ENCODE assay signal across 8 mouse cellular contexts in genomic region chr7:4964272-4964671, GRCm38 (mm10). TPM values are rescaled to one million over a fixed set of nuclear protein-coding genes. Genes with fewer than 3 reads are reported as not detected.
DNase-seq lines count a peak whose midpoint lies in the region; ATAC-seq lines count a peak whose summit lies in the region.

Sbk2 (minus strand) TSS chr7:4964406.

- intact Hi-C loops in left cerebral cortex, postnatal 4 days (cut with DNase I), result no loop called here

- no peak within 1 kb of the TSS for H3K4me2 ChIP-seq in midbrain, embryonic 11.5 days

- no peak within 1 kb of the TSS for H3K9ac ChIP-seq in midbrain, embryonic 11.5 days (ENCODE audit: low read length)

- peak within 1 kb of the TSS; percentile 33; the same call in 1 of the 2 replicates for H3K4me3 ChIP-seq in embryonic facial prominence, embryonic 10.5 days
- H3K4me3 ChIP-seq in midbrain, embryonic 11.5 days (ENCODE audit: low read depth, low read length), result no peak within 1 kb of the TSS

- no peaks in the 10 kb centered on the region for H3K36me3 ChIP-seq in embryonic facial prominence, embryonic 10.5 days (replicated peaks)
- H3K36me3 ChIP-seq in midbrain, embryonic 11.5 days (ENCODE audit: control insufficient read depth, insufficient read depth, low read length), result no peaks in the 10 kb centered on the region

- no peaks in the 10 kb centered on the region for H3K9me3 ChIP-seq in embryonic facial prominence, embryonic 10.5 days
- no peaks in the 10 kb centered on the region for H3K9me3 ChIP-seq in midbrain, embryonic 11.5 days (ENCODE audit: control insufficient read depth, low read length)

- H3K4me1 ChIP-seq in embryonic facial prominence, embryonic 10.5 days, result peaks cover 12% of the 10 kb centered on the region
- no peaks in the 10 kb centered on the region for H3K4me1 ChIP-seq in midbrain, embryonic 11.5 days (ENCODE audit: control insufficient read depth, insufficient read depth, low read length)

- WGBS in embryonic facial prominence, embryonic 10.5 days, result 6% methylated on average over 10 of the region's 10 CpGs
- 7% methylated on average over 10 of the region's 10 CpGs for WGBS in midbrain, embryonic 11.5 days

- no peak within 1 kb of the TSS for H3K27ac ChIP-seq in embryonic facial prominence, embryonic 10.5 days (replicated peaks)
- H3K27ac ChIP-seq in midbrain, embryonic 11.5 days (ENCODE audit: low read depth, low read length), result no peak within 1 kb of the TSS

- peak; percentile 91 for DNase-seq in adrenal gland, postnatal 10 days
- peak; percentile 76 for DNase-seq in embryonic facial prominence, embryonic 10.5 days (ENCODE audit: low spot score)
- DNase-seq in heart, adult 11 months, result peak; percentile 97
- peak; percentile 64 for DNase-seq in kidney, adult 11 months
- peak; percentile 66 for DNase-seq in left cerebral cortex, postnatal 4 days
- peak; percentile 90 for DNase-seq in midbrain, embryonic 11.5 days (ENCODE audit: low spot score, missing footprints)
- DNase-seq in skeletal muscle tissue, adult 2 months (ENCODE audit: low read depth, low spot score), result peak; percentile 91
- no peak for DNase-seq in adipocyte (ENCODE audit: low spot score)

- no peaks in the 10 kb centered on the region for H3K27me3 ChIP-seq in embryonic facial prominence, embryonic 10.5 days (replicated peaks; ENCODE audit: low read depth, poor library complexity, severe bottlenecking)
- H3K27me3 ChIP-seq in midbrain, embryonic 11.5 days (ENCODE audit: control insufficient read depth, insufficient read depth, low read length), result no peaks in the 10 kb centered on the region

- ATAC-seq in midbrain, embryonic 11.5 days (ENCODE audit: low FRiP score), result peak; percentile 80; the same call in 1 of the 2 replicates

RNA-seq across cellular contexts. Expression of gene Sbk2, which starts in this region (rescaled TPM):
- 1 to 10 TPM; 1.6 to 3.1 TPM for total RNA-seq in adrenal gland, postnatal 10 days (2021)
- 0.09 TPM in 1 of 2 replicates, not detected in the other for polyA plus RNA-seq in embryonic facial prominence, embryonic 10.5 days (2016; fragmentation: Nextera tagmentation; extraction: Ambion mirVana)
- total RNA-seq in left cerebral cortex, postnatal 4 days (2021), result not detected
- polyA plus RNA-seq in midbrain, embryonic 11.5 days (2014; fragmentation: Nextera tagmentation; extraction: Ambion mirVana), result not detected in 2 replicates

Comparison
In these comparisons a context has a peak if more than half of its experiments do, and no peak if none do; other contexts are left out.
1. Peak in DNase-seq and H3K4me3 ChIP-seq in embryonic facial prominence, embryonic 10.5 days; RNA of the gene not detected or under 1 TPM.
2. Peak in DNase-seq in left cerebral cortex, postnatal 4 days; RNA of the gene not detected or under 1 TPM.
3. Peak in DNase-seq and ATAC-seq in midbrain, embryonic 11.5 days; RNA of the gene not detected or under 1 TPM.